Mouse (Mus musculus): ENCODE measurements at regions not wholly inside any gene's neighbourhood (a gene's known extent, or its start where the extent isn't known, plus 50 kb on each side); places are given as distances from the start of the nearest gene placed in this dataset.
"Not testable (repeated sequence)": the region's sequence is repeated elsewhere in the genome, so short reads cannot be mapped to it uniquely, and the experiment has no call there.

- no peak for DNase-seq (ENCODE audit: extremely low spot score, low spot score)
Measured at GRCm38 (mm10) chr17:4024384-4024783, 328.3 kb upstream of the Nox3 start.

DNA sequence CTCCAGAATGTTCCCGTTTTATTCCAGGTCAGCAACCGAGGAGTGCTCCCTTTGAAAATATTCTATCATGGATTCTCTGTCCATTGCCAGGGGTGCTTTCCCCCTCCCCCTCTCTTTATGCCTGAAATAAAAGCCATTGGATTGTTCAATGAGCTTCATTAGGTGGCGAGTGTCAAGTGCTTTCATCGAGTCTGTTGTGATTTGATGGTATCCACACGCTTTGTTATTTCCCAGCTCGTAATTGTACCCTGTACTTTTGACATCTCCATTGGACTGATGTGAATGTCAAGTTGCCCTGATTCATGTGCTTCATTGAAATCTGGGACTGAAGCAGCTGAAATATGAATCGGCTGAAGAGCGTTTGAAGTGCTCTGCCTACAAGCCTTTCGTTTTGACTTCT lies 333.1 kb upstream of the Nox3 start:
- DNase-seq (ENCODE audit: extremely low spot score, low spot score): no peak

GRCm38 (mm10) chr17:4034816-4035360 lies 338.8 kb upstream of the Nox3 start:
- DNase-seq (ENCODE audit: extremely low spot score, low spot score): no peak

DNA sequence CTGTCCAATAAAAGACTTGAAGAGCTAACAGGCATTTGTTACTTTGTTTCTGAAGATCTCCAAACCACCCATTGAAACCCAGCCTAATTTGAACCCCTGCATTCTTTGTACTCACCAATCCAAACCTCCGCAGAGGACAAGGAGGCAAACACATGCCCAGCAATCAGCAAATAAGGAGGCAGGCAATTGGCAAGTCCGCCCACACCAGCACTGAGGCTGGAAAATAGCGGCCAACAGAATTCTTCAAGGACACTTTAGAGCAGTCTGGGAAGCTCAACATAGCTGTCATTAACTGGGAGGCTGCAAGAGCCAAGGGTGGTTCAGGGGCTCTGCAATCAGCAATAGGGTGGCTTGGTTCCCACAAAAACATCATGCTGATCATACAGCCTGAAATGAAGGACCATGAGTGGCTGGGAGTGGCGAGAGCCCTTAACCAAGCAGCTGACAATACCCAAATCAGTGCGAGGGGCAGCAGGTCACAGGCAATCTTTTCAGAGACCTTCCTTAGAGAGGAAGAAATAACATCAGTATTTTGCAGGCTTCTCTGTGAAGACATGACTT lies 344.1 kb upstream of the Nox3 start:
- peak; percentile 64 for DNase-seq (ENCODE audit: extremely low spot score, low spot score)

DNA sequence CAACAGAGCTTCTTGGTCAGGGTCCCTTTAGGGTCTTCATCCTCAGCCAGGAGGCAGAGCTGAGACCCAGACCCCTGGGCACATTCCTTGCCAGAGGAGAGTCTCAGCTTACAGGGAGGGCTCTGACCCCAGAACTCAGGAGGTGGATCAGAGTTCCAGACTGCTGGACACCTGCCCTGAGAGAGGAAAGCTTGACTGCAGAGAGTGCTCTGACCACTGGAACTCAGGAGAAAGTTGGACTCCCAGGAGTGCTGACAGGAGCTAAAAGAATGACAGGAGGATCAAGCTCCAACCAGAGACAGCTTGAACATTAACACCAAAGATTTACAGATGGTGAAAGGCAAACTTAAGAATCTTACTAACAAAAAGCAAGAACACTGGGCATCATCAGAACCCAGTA lies 364.1 kb upstream of the Nox3 start:
- not testable (repeated sequence) for DNase-seq (ENCODE audit: extremely low spot score, low spot score)

DNA sequence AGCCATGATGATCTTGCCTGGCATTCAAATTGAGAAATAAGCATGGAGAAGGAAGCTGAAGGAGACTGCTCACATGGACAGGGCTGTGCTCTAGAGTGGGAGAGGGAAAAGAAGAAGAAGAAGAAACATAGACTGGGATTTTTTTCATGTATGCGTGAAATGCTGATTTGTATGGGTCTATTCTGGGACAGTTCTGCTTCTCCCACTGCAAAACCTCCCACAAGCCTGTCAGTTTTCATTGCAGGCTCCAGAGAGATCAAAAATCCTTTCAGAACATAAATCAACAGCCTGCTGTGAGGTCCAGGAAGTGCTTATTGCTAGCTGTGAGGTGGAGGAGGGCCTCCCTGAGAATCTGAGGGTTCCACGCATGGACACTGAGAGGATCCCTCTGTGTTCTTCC lies 377.3 kb upstream of the Nox3 start:
- DNase-seq (ENCODE audit: extremely low spot score, low spot score): no peak

DNA sequence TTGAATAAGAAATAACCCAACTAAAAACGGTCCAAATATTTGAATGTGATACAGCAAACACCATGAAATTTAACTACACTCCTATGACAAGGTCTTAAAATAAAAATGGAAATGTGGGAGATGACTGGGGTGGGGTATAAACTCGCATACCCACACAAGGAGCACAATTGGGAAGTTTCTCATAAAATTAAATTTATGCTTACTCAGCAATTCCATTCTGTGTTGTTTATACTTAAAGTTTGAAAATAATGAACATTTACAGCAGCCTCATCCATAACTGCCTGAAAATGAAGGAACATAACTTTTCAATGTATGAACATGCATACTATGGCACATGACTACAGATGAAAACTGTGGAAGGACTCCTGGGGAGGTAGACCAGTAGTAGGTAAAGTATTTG lies 384.5 kb upstream of the Nox3 start:
- no peak for DNase-seq (ENCODE audit: extremely low spot score, low spot score)

- no peak for DNase-seq (ENCODE audit: extremely low spot score, low spot score)
Measured at GRCm38 (mm10) chr17:4094621-4095020, 398.6 kb upstream of the Nox3 start.

- DNase-seq (ENCODE audit: extremely low spot score, low spot score): no peak
Measured at GRCm38 (mm10) chr17:4103321-4103720, 407.3 kb upstream of the Nox3 start.

- peak; percentile 25 for DNase-seq (ENCODE audit: extremely low spot score, low spot score)
Measured at GRCm38 (mm10) chr17:4109263-4109662, 413.2 kb upstream of the Nox3 start.

- no peak for DNase-seq (ENCODE audit: extremely low spot score, low spot score)
Measured at GRCm38 (mm10) chr17:4113021-4113420, 417.0 kb upstream of the Nox3 start.

DNA sequence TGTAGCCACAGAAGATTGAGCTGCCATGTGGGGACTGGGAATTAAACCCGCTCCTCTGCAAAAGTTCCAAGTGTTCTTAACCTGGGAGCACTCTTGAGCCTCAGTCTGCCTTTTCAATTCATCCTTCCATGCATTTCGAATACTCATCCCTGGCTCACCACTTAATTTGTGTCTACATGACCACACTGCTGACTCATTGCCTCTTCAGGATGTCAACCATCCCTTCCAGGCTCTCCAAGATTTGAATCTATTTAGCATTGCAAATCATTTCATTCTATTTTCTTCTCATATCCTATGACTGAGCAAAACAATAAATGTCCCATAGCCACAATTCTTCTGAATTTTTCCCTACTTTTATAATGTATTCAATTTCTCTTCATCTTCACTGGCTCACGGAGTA lies 420.4 kb upstream of the Nox3 start:
- no peak for DNase-seq (ENCODE audit: extremely low spot score, low spot score)

DNA sequence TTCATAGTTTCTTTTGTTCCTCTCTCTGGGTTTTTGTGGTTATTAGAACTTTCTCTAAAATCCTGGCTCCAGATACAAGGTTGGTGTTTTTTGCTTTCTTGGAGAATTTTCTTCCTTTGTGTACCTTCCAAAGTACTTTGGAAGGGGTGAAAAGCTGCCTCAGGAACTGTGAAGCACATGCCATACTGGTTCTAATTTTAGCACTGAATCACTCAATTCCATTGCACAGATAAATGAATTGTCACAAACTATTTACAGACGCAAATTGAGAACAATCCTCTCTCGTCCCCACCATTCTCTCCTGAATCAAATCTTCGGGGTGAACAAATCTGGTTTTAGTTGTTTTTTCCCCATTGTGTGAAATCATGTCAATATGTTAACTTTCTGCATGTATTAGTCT lies 437.6 kb upstream of the Nox3 start:
- DNase-seq (ENCODE audit: extremely low spot score, low spot score): no peak

DNA sequence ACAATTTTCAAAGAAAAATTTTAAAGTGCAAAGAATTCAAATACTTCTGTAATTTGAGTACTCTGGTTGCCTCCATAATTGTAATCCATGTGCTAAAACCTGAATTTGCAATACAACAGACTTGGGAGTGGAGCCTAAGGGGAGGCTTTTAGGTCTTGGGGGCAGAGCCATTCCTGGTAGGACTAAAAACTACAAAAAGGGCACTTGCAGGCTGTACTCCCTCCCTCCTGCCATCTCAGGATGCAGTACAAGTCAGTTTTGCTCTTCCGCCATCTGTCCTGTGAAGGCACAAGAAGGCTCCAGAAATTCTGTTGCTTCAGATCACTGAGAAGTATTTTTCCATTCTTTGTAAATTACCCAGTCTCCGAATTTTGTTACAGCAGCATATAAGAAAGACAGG lies 467.4 kb upstream of the Nox3 start:
- no peak for DNase-seq (ENCODE audit: extremely low spot score, low spot score)

- DNase-seq (ENCODE audit: extremely low spot score, low spot score): peak; percentile 26
Measured at GRCm38 (mm10) chr17:4173951-4174361, 477.9 kb upstream of the Nox3 start.

DNA sequence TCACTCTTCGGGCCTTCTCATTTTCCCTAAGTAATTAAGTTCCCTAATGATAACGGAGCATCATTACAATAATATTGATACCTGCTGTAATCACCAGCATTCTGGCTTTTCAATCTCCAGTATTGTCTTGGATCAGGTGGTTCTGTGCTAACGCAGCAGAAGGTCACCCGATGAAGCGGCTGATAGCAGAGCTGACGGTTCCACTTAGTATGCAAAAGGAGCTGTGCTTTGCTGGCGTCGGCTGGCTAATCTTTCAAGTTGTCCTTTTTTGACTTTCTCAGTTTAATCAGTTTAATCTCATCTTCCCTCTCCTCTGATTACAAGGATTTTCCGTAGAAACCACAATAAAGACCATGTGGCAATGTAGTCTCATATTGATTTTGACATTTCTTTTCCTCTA lies 478.9 kb upstream of the Nox3 start:
- DNase-seq (ENCODE audit: extremely low spot score, low spot score): no peak

- DNase-seq (ENCODE audit: extremely low spot score, low spot score): no peak
Measured at GRCm38 (mm10) chr17:4176524-4176923, 480.5 kb upstream of the Nox3 start.

- DNase-seq (ENCODE audit: extremely low spot score, low spot score): no peak
Measured at GRCm38 (mm10) chr17:4177485-4178150, 481.6 kb upstream of the Nox3 start.

- DNase-seq (ENCODE audit: extremely low spot score, low spot score): no peak
Measured at GRCm38 (mm10) chr17:4179271-4179670, 483.2 kb upstream of the Nox3 start.

- DNase-seq (ENCODE audit: extremely low spot score, low spot score): no peak
Measured at GRCm38 (mm10) chr17:4182106-4182505, 486.0 kb upstream of the Nox3 start.

GRCm38 (mm10) chr17:4186802-4187201 lies 490.7 kb upstream of the Nox3 start:
- DNase-seq (ENCODE audit: extremely low spot score, low spot score): no peak

- no peak for DNase-seq (ENCODE audit: extremely low spot score, low spot score)
Measured at GRCm38 (mm10) chr17:4187606-4188005, 491.5 kb upstream of the Nox3 start.

DNA sequence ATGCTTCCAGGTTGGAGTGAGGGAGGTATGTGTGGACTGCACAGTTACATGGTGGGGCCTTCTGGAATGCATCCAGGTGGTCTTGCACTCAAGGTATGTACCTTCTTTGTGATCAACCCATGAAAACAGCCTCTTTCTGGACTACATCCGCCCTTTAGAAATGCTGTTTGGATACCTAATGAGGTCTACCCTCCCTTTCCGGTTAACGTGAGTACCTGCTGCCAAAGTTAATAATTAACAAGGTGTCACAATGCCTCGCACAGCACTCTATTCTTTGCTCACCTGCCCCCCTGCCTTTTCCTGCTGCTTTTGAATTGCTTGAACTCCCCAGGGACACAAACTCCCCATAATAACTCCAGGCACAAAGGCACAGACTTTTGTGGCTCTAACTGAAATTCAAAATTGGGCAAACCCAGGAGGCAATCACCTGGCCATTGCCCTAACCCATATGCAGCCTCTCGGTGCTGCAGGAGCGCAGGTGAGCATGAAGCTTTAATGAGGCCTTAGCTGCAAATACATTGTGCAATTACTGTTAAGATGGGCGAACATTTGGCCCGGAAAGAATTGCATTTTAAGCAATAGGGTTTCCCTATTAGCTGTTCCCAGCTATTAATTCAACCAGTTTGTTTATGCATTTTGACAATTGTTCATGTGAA lies 500.9 kb upstream of the Nox3 start:
- no peak for DNase-seq (ENCODE audit: extremely low spot score, low spot score)

Data from neural tube, embryonic 10.5 days (tissue).